Mouse (Mus musculus): ENCODE results near the gene Ppp1r15b.

Gene Ppp1r15b

GRCm38 (mm10) chr1:133187948-133188680 lies 57.2 kb downstream of the Ppp1r15b start:
- CTCF ChIA-PET = no interaction called here

GRCm38 (mm10) chr1:133188719-133189118 lies 57.8 kb downstream of the Ppp1r15b start:
- CTCF ChIA-PET = no interaction called here

Data from spleen, embryonic (tissue).